Mouse (Mus musculus): ENCODE measurements around the gene Trim30b.
"Not testable (repeated sequence)": the region's sequence is repeated elsewhere in the genome, so short reads cannot be mapped to it uniquely, and the experiment has no call there.

Gene Trim30b

GRCm38 (mm10) chr7:104369736-104370414 lies at the start of gene Trim30b:
Trim30b (minus strand) TSS chr7:104369884.
- DNase-seq (ENCODE audit: low read depth, low spot score): peak; percentile 76

- peak; percentile 13 for DNase-seq (ENCODE audit: low read depth, low spot score)
Observed at GRCm38 (mm10) chr7:104404460-104404950, 34.8 kb upstream of the Trim30b start.

GRCm38 (mm10) chr7:104401140-104401539 lies 31.5 kb upstream of the Trim30b start:
- no peak for DNase-seq (ENCODE audit: low read depth, low spot score)

GRCm38 (mm10) chr7:104400698-104401097 lies 31.0 kb upstream of the Trim30b start, which contains the start of gene Trim30c:
Trim30c (minus strand) TSS chr7:104400837.
- peak; percentile 6 for DNase-seq (ENCODE audit: low read depth, low spot score)

GRCm38 (mm10) chr7:104398492-104398891 lies 28.8 kb upstream of the Trim30b start:
- no peak for DNase-seq (ENCODE audit: low read depth, low spot score)

- DNase-seq (ENCODE audit: low read depth, low spot score): no peak
Observed at GRCm38 (mm10) chr7:104366339-104366738, 3.3 kb downstream of the Trim30b start.

- no peak for DNase-seq (ENCODE audit: low read depth, low spot score)
Observed at GRCm38 (mm10) chr7:104353600-104353967, 16.1 kb downstream of the Trim30b start.

GRCm38 (mm10) chr7:104352717-104353599 lies 16.7 kb downstream of the Trim30b start, which contains the start of gene Trim12c:
Trim12c (minus strand) TSS chr7:104353362.
- peak; percentile 91 for DNase-seq (ENCODE audit: low read depth, low spot score)

GRCm38 (mm10) chr7:104348043-104348442 lies 21.6 kb downstream of the Trim30b start:
- not testable (repeated sequence) for DNase-seq (ENCODE audit: low read depth, low spot score)

- DNase-seq (ENCODE audit: low read depth, low spot score): not testable (repeated sequence)
Observed at GRCm38 (mm10) chr7:104340744-104341143, 28.9 kb downstream of the Trim30b start.

- not testable (repeated sequence) for DNase-seq (ENCODE audit: low read depth, low spot score)
Observed at GRCm38 (mm10) chr7:104335547-104335946, 34.1 kb downstream of the Trim30b start.

GRCm38 (mm10) chr7:104329171-104329570 lies 40.5 kb downstream of the Trim30b start, which contains the start of gene Trim34b:
Trim34b (plus strand) TSS chr7:104329471.
- DNase-seq (ENCODE audit: low read depth, low spot score): not testable (repeated sequence)

GRCm38 (mm10) chr7:104322028-104322427 lies 47.7 kb downstream of the Trim30b start:
- peak; percentile 65 for DNase-seq (ENCODE audit: low read depth, low spot score)

GRCm38 (mm10) chr7:104315369-104316080 lies 54.2 kb downstream of the Trim30b start, which contains the start of gene Trim12a:
Trim12a (minus strand) TSS chr7:104315466.
- DNase-seq (ENCODE audit: low read depth, low spot score): peak; percentile 23

- DNase-seq (ENCODE audit: low read depth, low spot score): peak; percentile 70
Observed at GRCm38 (mm10) chr7:104314796-104315353, 54.8 kb downstream of the Trim30b start.
